Mouse (Mus musculus) heart, adult 2 months (tissue): ENCODE results near the gene Nos1. TPM values are rescaled to one million over a fixed set of nuclear protein-coding genes. Genes with fewer than 3 reads are reported as not detected.

Experiments used
- DNase-seq, 2 experiments: peaks; one replicate each; pipeline ENCODE4 v3.0.0; 2021
- H3K27ac ChIP-seq: fragments of 200-600 bp; 2 replicates; pipeline ENCODE4 v1.8.1; 2022
- H3K27me3 ChIP-seq: fragments of 200-500 bp; 2 replicates; pipeline ENCODE4 v1.6.1; 2012; ENCODE audit warnings: mild to moderate bottlenecking, low read length, inconsistent platforms, mixed read lengths; ENCODE audit not compliant: control insufficient read depth, insufficient read depth
- H3K36me3 ChIP-seq: fragments of 200-500 bp; 2 replicates; pipeline ENCODE4 v1.6.1; 2012; ENCODE audit warnings: low read length, inconsistent platforms; ENCODE audit not compliant: control insufficient read depth, insufficient read depth
- H3K4me1 ChIP-seq: fragments of 200-500 bp; 2 replicates; pipeline ENCODE4 v1.6.1; 2011; ENCODE audit warnings: low read length; ENCODE audit not compliant: control insufficient read depth, insufficient read depth
- H3K4me3 ChIP-seq: fragments of 200-600 bp; 2 replicates; pipeline ENCODE4 v1.8.1; 2022
- H3K79me2 ChIP-seq: fragments of 200-500 bp; replicated peaks from 2 replicates; pipeline ENCODE4 v1.6.1; 2012; ENCODE audit warnings: mild to moderate bottlenecking, inconsistent platforms, low read length, moderate library complexity, mixed read lengths; ENCODE audit not compliant: control insufficient read depth, insufficient read depth
- H3K9ac ChIP-seq: fragments of 200-500 bp; 2 replicates; pipeline ENCODE4 v1.6.1; 2012; ENCODE audit warnings: low read depth, mild to moderate bottlenecking, control low read depth, inconsistent platforms, low read length, mixed read lengths
- CTCF ChIP-seq: fragments of 200-600 bp; IDR thresholded peaks from 2 replicates; pipeline ENCODE4 v1.8.1; 2022; ENCODE audit warnings: antibody characterized with exemption, mild to moderate bottlenecking, moderate library complexity
- EP300 ChIP-seq: fragments of 200-500 bp; IDR thresholded peaks from 2 replicates; pipeline ENCODE4 v1.6.1; 2011; ENCODE audit warnings: low read depth, low read length, control low read depth; ENCODE audit not compliant: insufficient read depth
- POLR2A ChIP-seq: fragments of 200-500 bp; IDR thresholded peaks from 2 replicates; pipeline ENCODE4 v1.6.1; 2011; ENCODE audit warnings: mild to moderate bottlenecking, low read depth, low read length, control low read depth; ENCODE audit not compliant: insufficient read depth
- WGBS: fragments of 180-500 bp; shearing (Covaris S2); methylation state at CpG from one replicate; pipeline ENCODE4 v1.1.7; 2018; 5-methylcytosine and 5-hydroxymethylcytosine counted together
- intact Hi-C: fragments of 180-260 bp; cut with DNase I; formaldehyde crosslinking; loops from one replicate; pipeline ENCODE4 v1.15.1; 2025
- polyA plus RNA-seq: library from polyadenylated mRNA; depleted of rRNA; stranded (reverse); fragments of >200 nt; gene quantifications from 2 replicates; pipeline ENCODE4 v1.2.3, GENCODE M21; 2012; rRNA removed
- total RNA-seq, 2 experiments: library from RNA; stranded (reverse); gene quantifications; 2 replicates each; pipeline ENCODE4 v1.2.3; 2021

Nos1 gene
- total and polyA plus RNA-seq, 3 experiments, result 0.18 to 0.47 (median 0.23) TPM

GRCm38 (mm10) chr5:118008344-118008743 is 227.5 kb downstream of the Nos1 start:
- Histone ChIP-seq H3K79me2 (no peaks in the 10 kb centered on the region), H3K27me3 (no peaks in the 10 kb centered on the region), H3K4me1 (no peaks in the 10 kb centered on the region), H3K4me3 (no peak overlapping the region), H3K9ac (no peak overlapping the region), H3K36me3 (no peaks in the 10 kb centered on the region), H3K27ac (no peak overlapping the region)
- 89% methylated on average over 13 of the region's 13 CpGs for WGBS
- DNase-seq, result no peak
- no peak for TF ChIP-seq POLR2A
- no peak for TF ChIP-seq EP300
- TF ChIP-seq CTCF, result no peak
- intact Hi-C loops, result no loop called here

Other genes with a start within 250 kb of the Nos1 start
- 10 to 100 TPM; 34.1 to 37.8 TPM for gene Fbxo21, start 195.7 kb downstream of the Nos1 start, total RNA-seq
- gene Fbxo21, start 195.7 kb downstream of the Nos1 start, polyA plus RNA-seq, result 33.6 and 38.5 TPM in 2 replicates
- 100 to 1,000 TPM; 200 to 231 TPM for gene Tesc, start 246.7 kb downstream of the Nos1 start, total RNA-seq
- gene Tesc, start 246.7 kb downstream of the Nos1 start, polyA plus RNA-seq, result 125 and 164 TPM in 2 replicates